Mouse (Mus musculus) liver, embryonic 16.5 days (tissue): ENCODE results near the gene Dram2. TPM values are rescaled to one million over a fixed set of nuclear protein-coding genes. Genes with fewer than 3 reads are reported as not detected.
A peak's percentile ranks its signal among the peaks of the same experiment; 100 is the strongest.

ENCODE experiments used
- ATAC-seq: fragments of 200-750 bp; cut with Nextera tagmentation; 2 replicates; pipeline ENCODE4 v1.8.0; 2017; ENCODE audit warnings: low read depth, mild to moderate bottlenecking, moderate number of reproducible peaks, moderate library complexity
- H3K27ac ChIP-seq: fragments of 300-500 bp; sonication (generic); 2 replicates; pipeline ENCODE4 v1.5.1; 2014; ENCODE audit warnings: mild to moderate bottlenecking, low read length
- H3K27me3 ChIP-seq: fragments of 300-500 bp; sonication (generic); 2 replicates; pipeline ENCODE4 v1.6.1; 2014; ENCODE audit warnings: low read depth, low read length, mixed read lengths; ENCODE audit not compliant: control insufficient read depth, insufficient read depth
- H3K36me3 ChIP-seq: fragments of 300-500 bp; sonication (generic); 2 replicates; pipeline ENCODE4 v1.6.1; 2014; ENCODE audit warnings: mild to moderate bottlenecking; ENCODE audit not compliant: control insufficient read depth, insufficient read depth
- H3K4me1 ChIP-seq: fragments of 300-500 bp; sonication (generic); 2 replicates; pipeline ENCODE4 v1.6.1; 2014; ENCODE audit warnings: low read depth, low read length, mixed read lengths; ENCODE audit not compliant: control insufficient read depth
- H3K4me2 ChIP-seq: fragments of 300-500 bp; sonication (generic); 2 replicates; pipeline ENCODE4 v1.6.1; 2014; ENCODE audit warnings: low read depth, low read length, mixed read lengths
- H3K4me3 ChIP-seq: fragments of 300-500 bp; sonication (generic); 2 replicates; pipeline ENCODE4 v1.5.1; 2014; ENCODE audit warnings: low read depth, mild to moderate bottlenecking, low read length
- H3K9ac ChIP-seq: fragments of 300-500 bp; sonication (generic); 2 replicates; pipeline ENCODE4 v1.6.1; 2014; ENCODE audit warnings: low read depth, low read length
- H3K9me3 ChIP-seq: fragments of 300-500 bp; sonication (generic); replicated peaks from 2 replicates; pipeline ENCODE4 v1.6.1; 2016; ENCODE audit warnings: low read length; ENCODE audit not compliant: control insufficient read depth
- WGBS: fragments of 180-500 bp; shearing (Covaris S2); extraction: QIAGEN DNeasy Blood & Tissue Kit; methylation state at CpG from one replicate; pipeline ENCODE4 v1.1.7; 2014; ENCODE audit not compliant: insufficient replicate concordance; 5-methylcytosine and 5-hydroxymethylcytosine counted together
- polyA plus RNA-seq: library from polyadenylated mRNA; unstranded; fragments of >200 nt; fragmentation: Nextera tagmentation; extraction: Ambion mirVana; gene quantifications from 2 replicates; pipeline ENCODE4 v1.2.1, GENCODE M21; 2015

Dram2 gene
- 34.7 and 35.9 TPM in 2 replicates for polyA plus RNA-seq

DNA sequence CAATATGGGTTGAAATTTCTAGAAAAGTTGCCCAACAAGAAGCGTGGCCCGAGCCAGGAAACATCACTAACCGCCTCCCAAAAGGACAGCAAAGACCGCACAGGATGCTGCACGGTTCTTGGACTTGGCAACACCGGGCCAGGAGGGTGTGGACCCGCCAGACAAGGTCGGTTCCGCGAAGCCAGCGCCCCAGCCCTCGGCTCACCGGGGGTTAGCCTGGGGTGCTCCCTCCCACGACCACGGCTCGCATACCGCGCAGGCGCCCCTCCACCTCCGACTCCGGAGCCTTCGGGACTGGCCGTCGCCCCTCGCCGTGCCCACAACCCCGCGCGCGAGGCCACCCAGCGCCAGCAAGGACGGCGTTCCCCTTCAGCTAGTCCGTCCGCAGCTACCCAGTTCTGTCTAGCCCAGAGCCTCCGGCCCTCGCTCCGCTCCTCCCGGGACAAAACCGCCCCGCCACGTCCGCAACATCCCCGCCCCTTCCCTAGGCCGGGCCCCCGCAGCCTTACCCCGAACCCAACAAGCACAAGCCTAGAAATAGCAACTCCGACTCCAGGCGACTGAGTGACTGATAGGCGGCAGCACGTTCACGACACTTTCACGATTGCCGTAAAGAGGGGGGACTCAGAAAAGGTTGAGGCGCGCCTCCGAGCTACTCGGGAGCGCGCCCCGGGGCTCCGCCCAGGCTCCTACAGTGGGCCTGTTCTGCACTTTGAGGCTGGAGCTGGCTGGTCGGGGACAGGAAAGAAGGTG lies at the start of gene Dram2, which contains the start of gene Cept1:
Dram2 (plus strand) TSS at position 628 of the 753 bp plus-strand sequence.
Cept1 (minus strand) TSS at position 632 of the 753 bp plus-strand sequence.
- under 1% methylated on average over 63 of the region's 63 CpGs for WGBS

GRCm38 (mm10) chr3:106500510-106500909 lies 47.1 kb upstream of the Dram2 start:
- no peaks in the 10 kb centered on the region for H3K27me3 ChIP-seq
- H3K9ac ChIP-seq: no peak overlapping the region
- H3K4me2 ChIP-seq: no peak overlapping the region
- peaks cover 9% of the 10 kb centered on the region for H3K4me1 ChIP-seq
- 59% methylated on average over 2 of the region's 2 CpGs for WGBS
- ATAC-seq: no peak
- H3K27ac ChIP-seq: no peak overlapping the region
- no peaks in the 10 kb centered on the region for H3K9me3 ChIP-seq
- no peak overlapping the region for H3K4me3 ChIP-seq
- H3K36me3 ChIP-seq: peaks cover 2% of the 10 kb centered on the region

More for the DNA sequence above, at the start of gene Dram2, which contains the start of gene Cept1:
- H3K27me3 ChIP-seq: no peaks in the 10 kb centered on the region
- peaks cover 13% of the 10 kb centered on the region for H3K4me1 ChIP-seq
- peak within 1 kb of the TSS; percentile 94 for H3K27ac ChIP-seq
- peak within 1 kb of the TSS; percentile 97 for H3K9ac ChIP-seq
- H3K4me2 ChIP-seq: peak within 1 kb of the TSS; percentile 83
- ATAC-seq: peak; percentile 93
- H3K36me3 ChIP-seq: no peaks in the 10 kb centered on the region
- no peaks in the 10 kb centered on the region for H3K9me3 ChIP-seq
- peak within 1 kb of the TSS; percentile 94 for H3K4me3 ChIP-seq

DNA sequence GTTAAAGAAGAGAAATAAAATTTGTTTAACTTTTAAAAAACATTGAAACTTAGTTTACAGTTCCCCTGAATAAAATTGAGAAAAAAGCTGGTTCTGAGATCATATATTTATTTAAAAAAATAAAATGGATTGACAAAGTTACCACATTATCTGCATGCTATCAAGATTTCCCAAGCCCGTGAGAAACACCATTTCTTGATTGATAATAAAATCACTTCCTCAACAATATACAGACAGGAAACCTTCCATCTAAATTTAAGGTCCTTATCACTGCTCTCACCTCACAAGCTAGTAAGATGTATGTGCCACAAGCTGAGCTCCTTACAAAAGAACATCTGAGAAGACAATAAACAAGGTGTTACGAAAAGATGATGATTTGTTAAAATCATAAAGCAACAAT lies 44.7 kb upstream of the Dram2 start:
- Histone ChIP-seq H3K4me2 (no peak overlapping the region), H3K4me3 (no peak overlapping the region), H3K9me3 (no peaks in the 10 kb centered on the region), H3K27ac (no peak overlapping the region), H3K4me1 (no peaks in the 10 kb centered on the region; the same call in 1 of the 2 replicates), H3K36me3 (peaks cover 2% of the 10 kb centered on the region), H3K9ac (no peak overlapping the region), H3K27me3 (no peaks in the 10 kb centered on the region)
- 47% methylated on average over 2 of the region's 2 CpGs for WGBS
- no peak for ATAC-seq

GRCm38 (mm10) chr3:106510669-106511068 lies 36.9 kb upstream of the Dram2 start:
- H3K9ac ChIP-seq: no peak overlapping the region
- no peaks in the 10 kb centered on the region for H3K36me3 ChIP-seq
- H3K27me3 ChIP-seq: no peaks in the 10 kb centered on the region
- H3K27ac ChIP-seq: no peak overlapping the region
- no peaks in the 10 kb centered on the region for H3K9me3 ChIP-seq
- H3K4me1 ChIP-seq: no peaks in the 10 kb centered on the region
- H3K4me3 ChIP-seq: no peak overlapping the region
- no peak for ATAC-seq
- WGBS: 63% methylated on average over 1 of the region's 1 CpGs
- no peak overlapping the region for H3K4me2 ChIP-seq

- peak; percentile 84 for ATAC-seq
- Histone ChIP-seq H3K4me2 (no peak overlapping the region), H3K4me3 (no peak overlapping the region), H3K9me3 (no peaks in the 10 kb centered on the region), H3K4me1 (no peaks in the 10 kb centered on the region), H3K36me3 (no peaks in the 10 kb centered on the region), H3K9ac (no peak overlapping the region), H3K27me3 (no peaks in the 10 kb centered on the region), H3K27ac (no peak overlapping the region)
- WGBS: 63% methylated on average over 6 of the region's 6 CpGs
Observed at GRCm38 (mm10) chr3:106515016-106515415, 32.6 kb upstream of the Dram2 start.

- Histone ChIP-seq H3K27ac (no peak overlapping the region), H3K27me3 (no peaks in the 10 kb centered on the region), H3K4me2 (no peak overlapping the region), H3K36me3 (no peaks in the 10 kb centered on the region), H3K9me3 (no peaks in the 10 kb centered on the region), H3K4me3 (no peak overlapping the region), H3K4me1 (no peaks in the 10 kb centered on the region), H3K9ac (no peak overlapping the region)
- WGBS: 87% methylated on average over 1 of the region's 1 CpGs
- no peak for ATAC-seq
Observed at GRCm38 (mm10) chr3:106522730-106523129, 24.9 kb upstream of the Dram2 start.

DNA sequence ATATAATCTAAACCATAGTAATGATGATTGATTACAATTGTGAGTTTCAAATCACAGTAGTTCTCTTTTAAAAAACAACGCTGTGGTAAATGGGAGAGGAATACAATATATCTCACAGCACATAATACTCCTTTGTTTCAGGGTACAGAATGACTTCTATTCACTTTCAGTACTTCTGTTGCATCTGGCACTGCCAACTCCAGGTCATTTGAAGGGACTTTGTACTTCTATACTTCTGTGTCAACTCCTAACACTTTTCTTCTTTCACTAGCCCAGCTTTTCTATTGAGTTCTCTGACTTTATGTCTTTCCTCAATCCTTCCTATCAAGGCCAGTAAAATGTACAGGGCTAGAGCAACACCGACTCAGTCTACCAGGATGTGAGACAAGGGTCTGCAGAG lies 21.2 kb upstream of the Dram2 start:
- no peak overlapping the region for H3K27ac ChIP-seq
- H3K9me3 ChIP-seq: no peaks in the 10 kb centered on the region
- no peaks in the 10 kb centered on the region for H3K27me3 ChIP-seq
- H3K4me3 ChIP-seq: no peak overlapping the region
- H3K9ac ChIP-seq: no peak overlapping the region
- no peak overlapping the region for H3K4me2 ChIP-seq
- no peak for ATAC-seq
- H3K4me1 ChIP-seq: no peaks in the 10 kb centered on the region
- H3K36me3 ChIP-seq: no peaks in the 10 kb centered on the region
- 87% methylated on average over 2 of the region's 2 CpGs for WGBS

- WGBS: 72% methylated on average over 2 of the region's 2 CpGs
- Histone ChIP-seq H3K27ac (no peak overlapping the region), H3K4me1 (no peaks in the 10 kb centered on the region), H3K36me3 (no peaks in the 10 kb centered on the region), H3K4me3 (no peak overlapping the region), H3K4me2 (no peak overlapping the region), H3K9ac (no peak overlapping the region), H3K9me3 (no peaks in the 10 kb centered on the region), H3K27me3 (no peaks in the 10 kb centered on the region)
- ATAC-seq: no peak
Observed at GRCm38 (mm10) chr3:106528032-106528431, 19.6 kb upstream of the Dram2 start.

- no peak overlapping the region for H3K4me3 ChIP-seq
- H3K27me3 ChIP-seq: no peaks in the 10 kb centered on the region
- H3K36me3 ChIP-seq: peaks cover 1% of the 10 kb centered on the region; the same call in 1 of the 2 replicates
- no peaks in the 10 kb centered on the region for H3K4me1 ChIP-seq
- H3K27ac ChIP-seq: no peak overlapping the region
- WGBS: 42% methylated on average over 2 of the region's 2 CpGs
- no peak for ATAC-seq
- no peaks in the 10 kb centered on the region for H3K9me3 ChIP-seq
- H3K4me2 ChIP-seq: no peak overlapping the region
- no peak overlapping the region for H3K9ac ChIP-seq
Observed at GRCm38 (mm10) chr3:106533277-106533676, 14.3 kb upstream of the Dram2 start.
